Mouse (Mus musculus): Measurements from ENCODE around the gene Pidd1.

DNA sequence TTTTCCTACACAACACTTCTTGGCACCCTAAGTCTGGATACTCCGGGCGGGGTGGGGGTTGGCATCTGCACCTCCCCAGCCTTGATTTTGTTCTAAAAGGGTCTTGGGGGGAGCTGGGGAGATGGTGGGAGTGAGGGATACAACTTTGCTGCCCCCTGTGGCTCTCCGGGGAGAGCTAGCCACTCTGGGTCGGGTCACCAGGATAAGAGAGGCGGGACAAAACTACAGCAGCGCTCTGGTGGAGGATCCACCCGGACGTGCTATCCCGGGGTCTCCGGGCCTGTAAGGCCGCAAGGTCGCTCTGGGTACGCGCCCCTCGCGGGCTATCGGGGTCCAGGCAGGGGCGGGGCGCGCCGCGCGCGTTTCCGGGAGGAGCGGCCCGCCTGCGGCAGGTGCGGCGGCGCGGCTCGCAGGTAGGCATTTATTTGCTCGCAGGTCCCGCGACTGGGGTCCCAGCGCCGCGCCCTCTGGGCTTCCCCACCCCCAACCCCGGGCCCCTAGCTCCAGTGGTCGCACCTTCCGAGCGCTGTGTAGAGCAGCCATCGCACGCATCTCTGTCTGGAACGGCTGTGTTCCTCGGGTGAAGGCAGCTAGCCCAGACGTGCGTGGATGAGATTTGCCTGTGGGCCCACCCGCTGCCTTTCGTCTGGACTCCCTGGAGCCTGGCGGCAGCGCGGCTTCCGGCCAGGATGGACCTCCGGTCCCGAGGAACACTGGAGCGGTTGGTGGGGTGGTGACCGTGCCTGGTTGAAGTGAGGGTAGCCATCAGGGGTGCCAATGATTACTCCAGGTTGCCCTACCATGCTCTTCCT, 17.9 kb upstream of the Pidd1 start:
- TF ChIP-seq EP300 (IDR thresholded peaks at IDR 0.05; ENCODE audit: insufficient read depth, low read depth, low read length) (no peak), CTCF (IDR thresholded peaks at IDR 0.05) (peak; percentile 61), POLR2A (IDR thresholded peaks at IDR 0.05; ENCODE audit: insufficient read depth, low read depth, low read length) (no peak; the same call in none of the 2 replicates)

Data from heart, adult 2 months (tissue).